Mouse (Mus musculus): ENCODE measurements at regions not wholly inside any gene's neighbourhood (a gene's known extent, or its start where the extent isn't known, plus 50 kb on each side); places are given as distances from the start of the nearest gene placed in this dataset.
A peak's percentile ranks its signal among the peaks of the same experiment; 100 is the strongest.

- no peak for DNase-seq
These were observed 295.7 kb downstream of the Cd47 start for GRCm38 (mm10) chr16:50095858-50096551.

- no peak for DNase-seq
These were observed 296.2 kb downstream of the Cd47 start for GRCm38 (mm10) chr16:50096563-50096962.

- no peak for DNase-seq
These were observed 303.0 kb downstream of the Cd47 start for GRCm38 (mm10) chr16:50103340-50103739.

- DNase-seq, result peak; percentile 15
These were observed 314.0 kb downstream of the Bbx start for GRCm38 (mm10) chr16:50118150-50118549.

GRCm38 (mm10) chr16:50122460-50122859, 309.7 kb downstream of the Bbx start:
- DNase-seq, result no peak

- no peak for DNase-seq
These were observed 307.5 kb downstream of the Bbx start for GRCm38 (mm10) chr16:50124646-50125045.

GRCm38 (mm10) chr16:50125564-50125963, 306.6 kb downstream of the Bbx start:
- no peak for DNase-seq

GRCm38 (mm10) chr16:50131406-50131805, 300.8 kb downstream of the Bbx start:
- DNase-seq, result no peak
